Mouse (Mus musculus): ENCODE results near the gene Sypl2. TPM values are rescaled to one million over a fixed set of nuclear protein-coding genes. Genes with fewer than 3 reads are reported as not detected.
A peak's percentile ranks its signal among the peaks of the same experiment; 100 is the strongest.

The Sypl2 gene
- polyA plus RNA-seq, 1 experiment from 2014 or later, result 1.0 TPM

DNA sequence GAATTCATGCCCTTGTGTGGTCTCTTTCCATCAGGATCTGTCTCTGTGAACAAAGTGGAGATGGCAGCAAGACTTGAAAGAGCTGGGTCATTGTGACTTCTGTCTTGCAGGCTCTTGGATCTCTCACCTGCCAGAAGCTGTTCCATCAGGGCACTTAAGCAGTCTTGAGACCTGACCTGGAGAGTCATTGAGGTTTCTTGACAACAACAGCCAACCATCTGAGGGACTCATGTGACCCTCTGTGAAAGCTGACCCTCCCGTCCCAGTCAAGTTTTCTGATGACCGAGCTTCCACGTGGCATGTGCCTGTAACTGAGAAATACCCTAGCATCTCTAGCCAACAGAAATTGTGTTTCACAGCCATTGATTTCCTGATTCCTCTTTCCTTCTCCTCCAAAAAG, 41.7 kb downstream of the Sypl2 start:
- no peak for DNase-seq (ENCODE audit: low spot score)
- WGBS, result 78% methylated on average over 3 of the region's 3 CpGs
- peaks cover 37% of the 10 kb centered on the region for H3K4me1 ChIP-seq (replicated peaks)

DNA sequence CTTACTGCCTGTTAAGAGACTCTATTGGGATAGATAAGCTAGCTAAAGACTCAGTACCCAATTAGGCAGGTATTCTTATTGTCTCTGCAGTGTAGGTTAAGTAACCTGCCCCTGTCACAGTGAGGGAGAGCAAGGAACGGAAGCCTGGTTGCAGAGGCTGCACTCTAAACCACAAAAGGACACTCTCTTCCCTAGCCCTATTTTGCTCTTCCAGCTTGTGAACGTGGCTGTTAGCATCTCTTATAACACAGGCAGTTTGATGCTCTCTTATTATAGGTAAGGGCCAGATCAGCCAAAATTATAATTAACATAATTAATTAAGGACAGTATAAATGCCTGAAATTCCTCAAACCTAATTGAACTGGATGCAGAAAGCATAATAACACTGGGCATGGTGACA, 45.9 kb downstream of the Sypl2 start:
- Histone ChIP-seq H3K27ac (no peak overlapping the region), H3K9me3 (no peaks in the 10 kb centered on the region), H3K27me3 (ENCODE audit: insufficient read depth, poor library complexity, severe bottlenecking) (peaks cover 18% of the 10 kb centered on the region), H3K36me3 (no peaks in the 10 kb centered on the region), H3K4me1 (replicated peaks) (peaks cover 7% of the 10 kb centered on the region), H3K4me3 (no peak overlapping the region)
- WGBS, result 45% methylated on average over 2 of the region's 2 CpGs
- DNase-seq (ENCODE audit: low spot score), result no peak

More for the DNA sequence above, 41.7 kb downstream of the Sypl2 start:
- Histone ChIP-seq H3K27me3 (ENCODE audit: insufficient read depth, poor library complexity, severe bottlenecking) (peaks cover 37% of the 10 kb centered on the region), H3K4me3 (no peak overlapping the region), H3K36me3 (peaks cover 12% of the 10 kb centered on the region), H3K9me3 (no peaks in the 10 kb centered on the region), H3K27ac (no peak overlapping the region)

DNA sequence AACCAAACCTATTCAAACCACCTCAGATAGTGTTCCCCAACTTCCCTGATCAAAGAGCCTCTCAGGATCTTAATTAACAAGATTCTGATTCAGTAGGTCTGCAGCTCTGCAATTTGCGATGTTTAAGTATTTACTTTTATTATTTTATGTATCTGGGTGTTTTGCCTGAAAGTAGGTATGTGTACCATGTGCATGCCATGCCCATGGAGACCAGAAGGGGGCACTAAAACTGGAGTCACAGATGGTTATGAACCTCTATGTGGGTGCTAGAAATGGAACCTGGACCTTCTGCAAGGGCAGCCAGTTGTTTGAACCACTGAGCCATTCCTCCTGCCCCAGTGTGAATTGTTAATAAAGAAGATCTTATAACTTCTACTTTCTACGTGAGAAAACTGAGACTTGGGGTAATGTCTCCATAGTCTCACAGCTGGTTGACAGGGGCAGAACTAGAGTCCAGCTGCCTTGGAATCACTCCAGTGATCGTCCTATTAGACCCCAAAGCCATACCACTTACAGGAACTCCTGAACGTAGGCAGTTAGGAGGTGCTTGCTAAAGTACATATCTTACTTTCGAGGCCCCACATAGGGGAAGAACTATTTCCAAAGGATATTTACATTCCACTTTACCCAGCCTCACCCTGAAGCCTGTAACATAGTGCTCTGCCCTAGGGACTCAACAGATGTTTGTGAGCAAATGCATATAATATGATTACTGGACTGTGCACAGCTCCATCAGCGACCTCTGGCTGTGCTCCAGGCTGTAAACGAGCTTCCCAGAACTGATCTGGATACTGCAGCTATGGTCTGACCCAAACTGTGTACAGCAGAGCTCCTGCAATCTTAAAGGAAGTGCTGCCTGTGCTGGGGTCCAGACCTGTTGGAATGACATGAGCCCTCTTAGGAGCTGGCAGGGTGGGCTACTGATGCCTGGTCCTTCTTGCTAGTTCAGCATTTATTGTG, 47.4 kb downstream of the Sypl2 start:
- Histone ChIP-seq H3K4me1 (replicated peaks) (peaks cover 18% of the 10 kb centered on the region), H3K4me3 (no peak overlapping the region)
- 87% methylated on average over 7 of the region's 7 CpGs for WGBS

DNA sequence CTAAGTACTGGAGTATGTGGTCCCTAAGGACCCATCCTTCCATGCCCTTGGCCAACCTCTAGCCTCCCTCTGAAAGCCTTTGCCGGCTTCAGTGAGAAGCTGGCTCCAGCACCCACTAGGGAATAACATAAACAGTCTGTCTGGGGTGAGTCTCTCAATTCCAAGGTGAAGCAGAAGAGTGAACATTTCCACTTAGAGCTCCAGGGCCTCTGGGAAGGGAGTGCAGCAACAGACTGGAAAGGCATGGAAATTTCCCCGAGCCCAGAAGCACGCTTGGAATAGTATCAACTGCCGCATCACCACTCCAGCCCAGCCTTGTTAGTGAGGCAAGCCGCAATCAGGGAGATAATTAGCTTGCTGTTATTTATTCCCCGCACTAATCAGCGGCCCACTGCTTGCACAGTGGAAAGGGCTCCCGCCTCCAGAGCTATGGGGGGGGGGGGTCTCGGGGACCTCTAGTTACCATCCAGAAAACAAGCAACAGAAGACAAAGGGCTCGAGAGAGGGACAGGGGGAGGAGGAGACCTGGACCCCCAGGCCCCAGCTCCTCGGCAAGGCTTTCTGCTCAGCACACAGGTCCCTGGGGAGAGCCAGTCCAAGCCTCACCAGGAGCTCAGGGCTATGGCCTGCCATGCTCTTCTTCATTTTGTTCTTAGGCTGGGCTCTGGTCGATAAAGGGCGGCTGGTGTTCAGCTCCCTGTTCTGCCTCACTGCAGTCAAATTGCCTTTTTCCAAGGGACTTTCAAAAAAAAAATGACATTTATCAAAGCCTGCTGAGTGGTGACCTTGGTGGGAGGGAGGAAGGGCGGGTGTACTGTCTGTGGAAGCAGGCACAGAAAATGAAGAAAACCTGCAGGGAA, 51.5 kb downstream of the Sypl2 start:
- Histone ChIP-seq H3K27ac (peak overlapping the region; percentile 79), H3K4me3 (peak overlapping the region; percentile 21; the same call in 1 of the 2 replicates), H3K9me3 (no peaks in the 10 kb centered on the region), H3K36me3 (no peaks in the 10 kb centered on the region), H3K27me3 (ENCODE audit: insufficient read depth, poor library complexity, severe bottlenecking) (no peaks in the 10 kb centered on the region), H3K4me1 (replicated peaks) (peaks cover 22% of the 10 kb centered on the region)
- WGBS, result 40% methylated on average over 14 of the region's 14 CpGs
- no peak for DNase-seq (ENCODE audit: low spot score)

More for the DNA sequence above, 47.4 kb downstream of the Sypl2 start:
- Histone ChIP-seq H3K9me3 (no peaks in the 10 kb centered on the region), H3K27ac (no peak overlapping the region), H3K36me3 (no peaks in the 10 kb centered on the region), H3K27me3 (ENCODE audit: insufficient read depth, poor library complexity, severe bottlenecking) (0 out of 2 replicates have a peak, but pooled peaks cover 4% of the 10 kb centered on the region)
- no peak for DNase-seq (ENCODE audit: low spot score)

DNA sequence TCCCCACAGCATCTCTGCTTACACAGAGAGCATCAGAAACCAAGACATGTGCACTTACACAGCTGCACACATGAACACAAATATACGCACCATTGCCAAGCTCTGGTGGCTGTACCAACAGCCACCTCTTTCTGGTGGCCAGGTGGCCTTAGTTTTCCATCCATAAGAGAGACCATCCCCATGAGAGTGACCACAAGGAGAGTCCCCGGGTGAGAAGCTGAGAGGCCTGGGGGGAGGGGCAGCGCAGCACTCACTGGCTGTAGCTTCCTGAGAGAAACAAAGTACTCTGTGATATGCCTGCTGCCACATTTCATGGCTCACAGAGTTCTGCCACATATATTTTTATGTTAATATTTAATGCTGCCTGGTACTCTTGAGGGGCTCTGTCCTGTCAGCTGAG, 57.2 kb downstream of the Sypl2 start:
- Histone ChIP-seq H3K9me3 (no peaks in the 10 kb centered on the region), H3K27ac (peak overlapping the region; percentile 84), H3K27me3 (ENCODE audit: insufficient read depth, poor library complexity, severe bottlenecking) (peaks cover 14% of the 10 kb centered on the region), H3K36me3 (no peaks in the 10 kb centered on the region), H3K4me3 (no peak overlapping the region), H3K4me1 (replicated peaks) (peaks cover 60% of the 10 kb centered on the region)
- 41% methylated on average over 3 of the region's 3 CpGs for WGBS
- no peak for DNase-seq (ENCODE audit: low spot score)

DNA sequence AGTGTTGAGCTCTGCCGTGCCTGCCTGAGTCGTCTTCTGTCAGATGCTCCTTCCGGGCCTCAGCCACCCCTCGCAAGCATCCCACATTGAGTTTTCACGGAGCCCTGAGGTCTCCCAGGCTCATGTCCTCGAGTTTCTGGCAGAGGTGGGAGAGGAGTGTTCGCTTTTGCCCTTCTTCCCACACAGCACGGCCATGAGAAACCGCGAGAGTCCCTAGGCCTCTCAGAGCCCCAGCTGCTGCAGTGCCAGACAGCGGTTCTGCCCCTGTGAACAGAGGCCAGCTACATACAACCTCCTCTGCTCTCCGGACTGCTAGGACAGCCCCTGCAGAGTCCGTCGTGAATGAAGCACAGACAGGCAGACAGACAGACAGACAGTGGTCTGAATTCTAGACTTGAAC, 58.9 kb downstream of the Sypl2 start:
- Histone ChIP-seq H3K9me3 (no peaks in the 10 kb centered on the region), H3K36me3 (no peaks in the 10 kb centered on the region), H3K4me1 (replicated peaks) (peaks cover 55% of the 10 kb centered on the region), H3K27me3 (ENCODE audit: insufficient read depth, poor library complexity, severe bottlenecking) (peaks cover 14% of the 10 kb centered on the region), H3K4me3 (0 out of 2 replicates have a peak overlapping the region, but pooled peaks have one; percentile 9), H3K27ac (peak overlapping the region; percentile 84)
- DNase-seq (ENCODE audit: low spot score), result peak; percentile 40
- WGBS, result 35% methylated on average over 14 of the region's 14 CpGs

DNA sequence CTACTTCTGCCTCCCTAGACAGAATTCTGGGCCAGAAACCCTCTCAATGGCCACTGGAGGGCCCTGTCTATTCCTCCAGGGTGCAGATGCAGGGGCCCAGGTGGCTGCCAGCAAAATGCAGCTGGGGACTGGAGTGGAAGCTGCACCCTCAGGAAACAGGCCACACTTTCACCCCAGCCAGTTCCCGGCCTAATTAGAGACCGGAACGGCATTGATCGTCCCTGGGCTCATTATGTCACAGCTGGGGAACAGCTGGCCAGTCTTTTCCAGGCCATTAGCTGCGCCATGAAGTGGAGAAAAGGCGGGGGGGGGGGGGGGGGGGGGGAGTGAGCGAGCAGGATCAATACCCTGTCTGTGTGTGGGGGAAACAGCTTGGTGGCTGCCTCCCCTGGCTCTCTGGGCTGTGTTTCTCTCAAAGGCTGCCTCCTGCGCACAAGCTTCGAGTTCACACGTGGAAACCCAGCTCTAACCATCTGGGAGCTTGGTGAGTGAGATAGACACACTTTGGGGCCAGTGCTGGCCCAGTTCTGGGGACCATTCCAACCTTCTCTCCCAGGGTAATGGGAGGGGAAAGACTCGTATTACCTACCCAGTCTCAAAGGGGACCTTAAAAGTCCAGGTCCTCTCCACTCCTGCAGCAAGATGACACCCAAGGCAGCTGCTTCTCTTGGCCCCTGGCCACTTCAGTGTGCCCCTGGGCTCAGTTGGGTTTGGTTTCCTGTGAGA, 59.8 kb downstream of the Sypl2 start:
- H3K4me1 ChIP-seq (replicated peaks), result peaks cover 55% of the 10 kb centered on the region
- H3K27ac ChIP-seq, result peak overlapping the region; percentile 84
- peak overlapping the region; percentile 11; the same call in 1 of the 2 replicates for H3K4me3 ChIP-seq
- peaks cover 14% of the 10 kb centered on the region for H3K27me3 ChIP-seq (ENCODE audit: insufficient read depth, poor library complexity, severe bottlenecking)
- peak; percentile 83 for DNase-seq (ENCODE audit: low spot score)
- WGBS, result 8% methylated on average over 9 of the region's 11 CpGs
- no peaks in the 10 kb centered on the region for H3K36me3 ChIP-seq
- H3K9me3 ChIP-seq, result no peaks in the 10 kb centered on the region

DNA sequence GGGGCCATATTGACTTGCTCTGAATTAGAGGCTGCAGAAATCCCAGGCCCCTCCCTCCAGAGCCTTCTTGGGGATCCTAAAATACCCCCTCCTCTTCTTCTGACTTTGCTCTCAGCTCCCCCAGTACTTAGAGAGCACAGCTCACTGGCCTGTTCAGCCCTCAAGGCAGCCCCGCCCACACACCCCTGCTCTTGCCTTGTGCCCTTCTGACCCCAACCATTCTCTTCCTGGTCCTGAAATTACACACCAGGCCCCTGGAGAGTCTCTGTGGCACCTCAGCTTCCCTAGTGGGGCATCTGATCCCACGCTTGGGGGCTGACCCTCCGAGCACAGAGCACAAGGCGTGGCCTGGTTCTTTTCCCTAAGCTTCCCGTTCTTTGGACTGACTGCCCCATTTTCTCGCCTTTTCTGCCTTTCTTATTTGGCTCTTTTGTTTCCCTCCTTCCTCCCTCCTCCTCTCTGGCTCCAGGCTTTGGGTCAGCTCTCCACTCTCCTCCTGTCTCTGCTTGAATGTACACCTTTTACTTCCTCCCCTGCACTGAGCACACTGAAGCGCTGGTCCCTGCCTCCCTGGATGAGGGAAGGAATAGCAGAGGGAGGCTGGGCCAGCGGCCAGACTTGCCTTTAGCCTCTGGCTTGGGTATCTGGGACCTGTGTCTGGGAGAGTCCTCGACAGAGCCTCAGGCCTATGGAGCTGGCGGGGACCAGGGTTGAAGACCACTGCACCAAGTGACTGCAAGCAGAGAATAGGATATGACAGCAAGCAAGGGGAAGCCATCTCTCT, 60.7 kb downstream of the Sypl2 start:
- Histone ChIP-seq H3K9me3 (no peaks in the 10 kb centered on the region), H3K4me3 (peak overlapping the region; percentile 29), H3K27ac (peak overlapping the region; percentile 84), H3K27me3 (ENCODE audit: insufficient read depth, poor library complexity, severe bottlenecking) (peaks cover 14% of the 10 kb centered on the region), H3K36me3 (no peaks in the 10 kb centered on the region), H3K4me1 (replicated peaks) (peaks cover 55% of the 10 kb centered on the region)
- WGBS, result 18% methylated on average over 10 of the region's 10 CpGs
- DNase-seq (ENCODE audit: low spot score), result peak; percentile 59

DNA sequence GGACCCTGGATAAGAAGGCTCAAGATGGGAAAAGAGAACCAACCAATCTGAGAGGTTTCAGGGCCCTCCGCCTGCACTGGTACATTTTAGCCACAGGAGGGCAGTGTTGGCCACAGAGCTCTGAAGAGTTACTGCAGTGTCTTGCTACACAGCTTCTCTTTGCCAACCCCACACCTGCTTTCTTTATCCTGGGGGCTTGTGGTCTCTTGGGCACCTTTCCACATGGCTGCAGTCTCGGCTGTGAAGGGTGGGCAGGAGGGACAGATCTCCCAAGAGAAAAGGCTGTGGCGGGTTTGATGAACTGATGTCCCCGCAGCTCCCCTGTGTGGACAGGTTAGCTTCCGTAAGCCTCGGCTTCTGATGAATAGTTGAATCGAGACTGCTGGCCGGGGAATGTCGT, 61.6 kb downstream of the Sypl2 start:
- H3K9me3 ChIP-seq, result no peaks in the 10 kb centered on the region
- H3K4me1 ChIP-seq (replicated peaks), result peaks cover 55% of the 10 kb centered on the region
- peak overlapping the region; percentile 29; the same call in 1 of the 2 replicates for H3K4me3 ChIP-seq
- H3K27ac ChIP-seq, result peak overlapping the region; percentile 84
- peaks cover 14% of the 10 kb centered on the region for H3K27me3 ChIP-seq (ENCODE audit: insufficient read depth, poor library complexity, severe bottlenecking)
- DNase-seq (ENCODE audit: low spot score), result peak; percentile 88
- H3K36me3 ChIP-seq, result no peaks in the 10 kb centered on the region
- 28% methylated on average over 9 of the region's 9 CpGs for WGBS

DNA sequence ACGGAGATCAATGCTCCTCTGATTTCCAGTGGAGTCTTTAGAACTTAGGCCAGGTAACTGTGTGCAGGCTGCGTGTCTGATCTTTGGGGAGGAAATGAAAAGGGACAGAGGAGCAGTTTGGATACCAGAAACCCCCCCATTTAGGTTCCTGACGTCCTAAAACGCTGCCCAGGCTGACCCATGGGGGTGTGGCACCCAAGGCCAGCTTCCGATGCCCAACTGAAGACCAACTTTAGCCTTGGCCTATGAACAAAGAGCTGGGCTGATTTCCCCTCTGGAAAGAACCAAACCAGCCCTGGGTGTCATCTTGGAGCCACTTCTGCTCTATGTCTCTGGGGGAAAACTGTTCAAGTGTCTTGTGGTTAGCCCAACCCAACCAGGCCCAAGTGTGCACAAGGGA, 62.4 kb downstream of the Sypl2 start:
- no peaks in the 10 kb centered on the region for H3K36me3 ChIP-seq

More for the DNA sequence above, 62.4 kb downstream of the Sypl2 start:
- Histone ChIP-seq H3K27ac (no peak overlapping the region), H3K4me3 (no peak overlapping the region), H3K27me3 (ENCODE audit: insufficient read depth, poor library complexity, severe bottlenecking) (peaks cover 14% of the 10 kb centered on the region), H3K9me3 (no peaks in the 10 kb centered on the region), H3K4me1 (replicated peaks) (peaks cover 54% of the 10 kb centered on the region)
- DNase-seq (ENCODE audit: low spot score), result no peak
- WGBS, result 70% methylated on average over 5 of the region's 5 CpGs

Data from hindbrain, embryonic 10.5 days (tissue).